Mouse (Mus musculus): ENCODE measurements around the gene Snca.

DNA sequence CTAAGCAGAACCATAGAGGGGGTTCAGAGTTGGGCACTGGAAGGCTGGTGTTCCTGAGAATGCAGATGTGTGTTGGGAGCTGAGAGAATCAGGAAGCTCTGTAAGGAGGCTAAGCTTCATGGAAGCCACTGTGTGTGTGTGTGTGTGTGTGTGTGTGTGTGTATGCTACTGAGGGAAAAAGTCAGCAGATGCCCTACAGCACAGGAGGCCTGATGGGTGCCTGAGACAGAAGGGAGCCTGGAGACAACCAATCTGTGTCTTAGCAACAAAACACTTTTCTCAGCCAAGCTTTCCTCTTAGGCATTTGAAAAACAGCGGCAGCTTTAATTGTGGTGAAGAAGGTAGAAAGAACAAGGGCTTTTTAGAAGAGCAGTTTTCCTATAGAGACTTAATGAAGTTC is 40.5 kb upstream of the Snca start:
- TF ChIP-seq CTCF (IDR thresholded peaks at IDR 0.05; ENCODE audit: low read depth, low read length): no peak
- TF ChIP-seq POLR2A (IDR thresholded peaks at IDR 0.05; ENCODE audit: borderline replicate concordance, low read depth, low read length): no peak

Measured in bone marrow macrophage, adult 2 months (primary cell).